Comparison of ENCODE assay signal across 8 mouse cellular contexts in the genomic region with DNA sequence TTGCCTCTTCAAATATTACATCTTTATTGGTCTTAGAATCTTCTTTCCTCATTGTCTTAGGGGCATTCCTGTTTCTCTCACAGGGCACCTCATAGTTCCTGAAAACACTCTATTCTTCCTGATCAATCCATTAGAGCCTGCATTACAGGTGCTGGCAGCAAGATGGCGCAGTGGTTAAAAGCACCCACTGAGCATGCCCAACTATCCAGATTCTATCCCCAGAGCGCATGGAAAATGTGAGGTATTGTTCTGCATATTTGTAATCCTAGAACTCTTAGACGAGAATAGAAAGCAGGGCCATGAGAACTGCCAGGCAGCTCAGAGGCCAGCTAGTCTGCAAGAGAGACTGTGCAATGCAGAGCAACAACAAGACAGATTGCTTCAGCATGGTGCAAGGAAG.
A peak's percentile ranks its signal among the peaks of the same experiment; 100 is the strongest.
DNase-seq lines count a peak whose midpoint lies in the region; ATAC-seq and TF ChIP-seq lines count a peak whose summit lies in the region.
"Had no signal": no experiment of that assay in that cellular context is flagged by ENCODE, and none has a peak within 500 bp of the region (broad histone marks: within the 10 kb centered on the region; RNA-seq: fewer than 3 reads in every experiment).

No protein-coding gene starts in this region.

- no peak overlapping the region for H3K4me3 ChIP-seq in intestine, postnatal 0 days (ENCODE audit: low read depth, low read length)
- H3K4me3 ChIP-seq in intestine, embryonic 15.5 days (replicated peaks): no peak overlapping the region
- no peak overlapping the region for H3K4me3 ChIP-seq in lung, postnatal 0 days (ENCODE audit: low read depth, low read length)
- H3K4me3 ChIP-seq in MEL (ENCODE audit: control insufficient read depth in 1 of 2, insufficient read depth in 1 of 2, low read depth in 2 of 2, low read length in 2 of 2): no peak overlapping the region
- H3K4me3 ChIP-seq in embryonic facial prominence, embryonic 11.5 days (ENCODE audit: low read depth, low read length): no peak overlapping the region
- H3K4me3 ChIP-seq: liver, embryonic 12.5 days had no signal

- no peak overlapping the region for H3K9ac ChIP-seq in intestine, postnatal 0 days (ENCODE audit: low read depth, low read length)
- H3K9ac ChIP-seq in intestine, embryonic 15.5 days: no peak overlapping the region
- no peak overlapping the region for H3K9ac ChIP-seq in lung, postnatal 0 days (replicated peaks; ENCODE audit: low read depth)
- H3K9ac ChIP-seq in MEL (ENCODE audit: control insufficient read depth, low read depth, low read length, poor library complexity, severe bottlenecking): no peak overlapping the region
- no peak overlapping the region for H3K9ac ChIP-seq in embryonic facial prominence, embryonic 11.5 days (replicated peaks; ENCODE audit: low read length)
- H3K9ac ChIP-seq: liver, embryonic 12.5 days had no signal

- H3K36me3 ChIP-seq in intestine, postnatal 0 days (ENCODE audit: control insufficient read depth, insufficient read depth): no peaks in the 10 kb centered on the region
- H3K36me3 ChIP-seq in intestine, embryonic 15.5 days: no peaks in the 10 kb centered on the region
- no peaks in the 10 kb centered on the region for H3K36me3 ChIP-seq in lung, postnatal 0 days (ENCODE audit: insufficient read depth, low read length)
- no peaks in the 10 kb centered on the region for H3K36me3 ChIP-seq in MEL (ENCODE audit: control insufficient read depth in 1 of 2, insufficient read depth in 2 of 2, low read length in 2 of 2)
- no peaks in the 10 kb centered on the region for H3K36me3 ChIP-seq in embryonic facial prominence, embryonic 11.5 days (replicated peaks; ENCODE audit: control insufficient read depth, insufficient read depth, low read depth, low read length)
- H3K36me3 ChIP-seq: liver, embryonic 12.5 days had no signal

- H3K4me1 ChIP-seq in intestine, postnatal 0 days (replicated peaks; ENCODE audit: control insufficient read depth, insufficient read depth, low read length): no peaks in the 10 kb centered on the region
- no peaks in the 10 kb centered on the region for H3K4me1 ChIP-seq in intestine, embryonic 15.5 days (replicated peaks)
- H3K4me1 ChIP-seq in lung, postnatal 0 days (ENCODE audit: insufficient read depth, low read depth, low read length): no peaks in the 10 kb centered on the region
- H3K4me1 ChIP-seq in MEL (ENCODE audit: control insufficient read depth in 1 of 2, insufficient read depth in 2 of 2, low read length in 2 of 2): no peaks in the 10 kb centered on the region
- H3K4me1 ChIP-seq in embryonic facial prominence, embryonic 11.5 days (ENCODE audit: control insufficient read depth, insufficient read depth, low read length): no peaks in the 10 kb centered on the region
- H3K4me1 ChIP-seq: liver, embryonic 12.5 days had no signal

- H3K4me2 ChIP-seq in intestine, postnatal 0 days (replicated peaks; ENCODE audit: low read depth): no peak overlapping the region
- H3K4me2 ChIP-seq in intestine, embryonic 15.5 days (replicated peaks): no peak overlapping the region
- H3K4me2 ChIP-seq in lung, postnatal 0 days (replicated peaks; ENCODE audit: low read depth, low read length): no peak overlapping the region
- H3K4me2 ChIP-seq in embryonic facial prominence, embryonic 11.5 days (ENCODE audit: low read depth, low read length): no peak overlapping the region
- H3K4me2 ChIP-seq: liver, embryonic 12.5 days had no signal

- 78% methylated on average over 3 of the region's 3 CpGs for WGBS in intestine, postnatal 0 days
- WGBS in intestine, embryonic 15.5 days: 69% methylated on average over 3 of the region's 3 CpGs
- 63% methylated on average over 3 of the region's 3 CpGs for WGBS in lung, postnatal 0 days
- 59% methylated on average over 3 of the region's 3 CpGs for WGBS in embryonic facial prominence, embryonic 11.5 days

- no peak for ATAC-seq in intestine, postnatal 0 days
- ATAC-seq in intestine, embryonic 15.5 days: no peak
- no peak for ATAC-seq in lung, postnatal 0 days
- peak; percentile 23; the same call in 1 of the 2 replicates for ATAC-seq in embryonic facial prominence, embryonic 11.5 days (replicated peaks; ENCODE audit: insufficient number of reproducible peaks, low FRiP score, low TSS enrichment, low read depth)
- no peak for ATAC-seq in activated CD4-positive, CD25-positive, alpha-beta regulatory T cell, adult 4 months
- ATAC-seq: liver, embryonic 12.5 days had no signal

- H3K9me3 ChIP-seq in intestine, postnatal 0 days (ENCODE audit: control insufficient read depth): no peaks in the 10 kb centered on the region
- H3K9me3 ChIP-seq in intestine, embryonic 15.5 days: no peaks in the 10 kb centered on the region
- H3K9me3 ChIP-seq in lung, postnatal 0 days (ENCODE audit: low read length): no peaks in the 10 kb centered on the region
- no peaks in the 10 kb centered on the region for H3K9me3 ChIP-seq in MEL (replicated peaks; ENCODE audit: insufficient read depth, low read length)
- H3K9me3 ChIP-seq in embryonic facial prominence, embryonic 11.5 days (replicated peaks; ENCODE audit: control insufficient read depth, low read length): no peaks in the 10 kb centered on the region
- H3K9me3 ChIP-seq: liver, embryonic 12.5 days had no signal

- H3K79me2 ChIP-seq in MEL (ENCODE audit: control insufficient read depth, insufficient read depth, low read length, poor library complexity): no peaks in the 10 kb centered on the region

- TF ChIP-seq RAD21 in MEL (IDR thresholded peaks at IDR 0.05; ENCODE audit: low read depth, low read length): peak; percentile 40

- no peak for DNase-seq in lung, postnatal 0 days (ENCODE audit: low spot score)
- DNase-seq in lung, postnatal 36 days: no peak
- peak; percentile 23 for DNase-seq in MEL (ENCODE audit: low read depth, low spot score)
- peak; percentile 20 for DNase-seq in embryonic facial prominence, embryonic 11.5 days (ENCODE audit: low spot score)

- peak; percentile 56 for TF ChIP-seq CTCF in intestine, postnatal 0 days (IDR thresholded peaks at IDR 0.05; ENCODE audit: low read depth)
- TF ChIP-seq CTCF in lung, postnatal 0 days (IDR thresholded peaks at IDR 0.05): peak; percentile 36; the same call in 1 of the 2 replicates
- peak; percentile 32 to 64 (median 56) for TF ChIP-seq CTCF in MEL (IDR thresholded peaks at IDR 0.05 in 2 of 3, conservative IDR thresholded peaks at IDR 0.05 in 1 of 3; ENCODE audit: control insufficient read depth in 1 of 3, insufficient read depth in 1 of 3, low read depth in 2 of 3, low read length in 3 of 3, poor library complexity in 1 of 3, severe bottlenecking in 1 of 3)

- no peak for TF ChIP-seq EP300 in lung, postnatal 0 days (IDR thresholded peaks at IDR 0.05)
- no peak for TF ChIP-seq EP300 in MEL (IDR thresholded peaks at IDR 0.05; ENCODE audit: low read depth in 1 of 2, low read length in 2 of 2)

- H3K27ac ChIP-seq in intestine, postnatal 0 days (ENCODE audit: low read depth, low read length): no peak overlapping the region
- H3K27ac ChIP-seq in intestine, embryonic 15.5 days: no peak overlapping the region
- H3K27ac ChIP-seq in lung, postnatal 0 days (ENCODE audit: low read length): no peak overlapping the region
- H3K27ac ChIP-seq in MEL (ENCODE audit: control insufficient read depth, low read depth, low read length): no peak overlapping the region
- no peak overlapping the region for H3K27ac ChIP-seq in embryonic facial prominence, embryonic 11.5 days (replicated peaks; ENCODE audit: low read depth, low read length)
- H3K27ac ChIP-seq: liver, embryonic 12.5 days had no signal

- H3K27me3 ChIP-seq in intestine, postnatal 0 days (replicated peaks; ENCODE audit: control insufficient read depth, insufficient read depth, low read length): no peaks in the 10 kb centered on the region
- no peaks in the 10 kb centered on the region for H3K27me3 ChIP-seq in intestine, embryonic 15.5 days (replicated peaks)
- no peaks in the 10 kb centered on the region for H3K27me3 ChIP-seq in lung, postnatal 0 days (replicated peaks; ENCODE audit: insufficient read depth, low read length)
- H3K27me3 ChIP-seq in MEL (ENCODE audit: control insufficient read depth in 1 of 2, insufficient read depth in 2 of 2, low read length in 2 of 2): no peaks in the 10 kb centered on the region
- no peaks in the 10 kb centered on the region for H3K27me3 ChIP-seq in embryonic facial prominence, embryonic 11.5 days (ENCODE audit: control insufficient read depth, insufficient read depth, low read length)
- H3K27me3 ChIP-seq: liver, embryonic 12.5 days had no signal

- TF ChIP-seq POLR2A in MEL (IDR thresholded peaks at IDR 0.05; ENCODE audit: control insufficient read depth in 1 of 2, insufficient read depth in 1 of 2, low read depth in 1 of 2, low read length in 2 of 2, poor library complexity in 1 of 2): no peak

TF ChIP-seq in MEL, 35 proteins besides CTCF, POLR2A, EP300 and RAD21:
- TF ChIP-seq USF1 (IDR thresholded peaks at IDR 0.05; ENCODE audit: low read depth, low read length) (no peak), NRF1 (IDR thresholded peaks at IDR 0.05; ENCODE audit: insufficient read depth, low read depth, low read length, poor library complexity, severe bottlenecking) (peak; percentile 71), ZC3H11A (IDR thresholded peaks at IDR 0.05; ENCODE audit: low read depth, low read length) (peak; percentile 39), SMC3 (IDR thresholded peaks at IDR 0.05; ENCODE audit: low read depth, low read length) (peak; percentile 64), MEF2A (IDR thresholded peaks at IDR 0.05; ENCODE audit: extremely low read depth, insufficient replicate concordance, low read depth, low read length, poor library complexity, severe bottlenecking) (no peak)

Comparison
In these comparisons a context has a peak if more than half of its experiments do, and no peak if none do; other contexts are left out.
1. DNase-seq: peak in MEL (single experiment) and embryonic facial prominence, embryonic 11.5 days (single experiment); none in lung, postnatal 0 days (single experiment) and lung, postnatal 36 days (single experiment).
2. Peak in every context shown above with its lines, with median percentiles within 50 percentile points of each other: CTCF ChIP-seq.